Mouse (Mus musculus): ENCODE measurements at regions not wholly inside any gene's neighbourhood (a gene's known extent, or its start where the extent isn't known, plus 50 kb on each side); places are given as distances from the start of the nearest gene placed in this dataset.

DNA sequence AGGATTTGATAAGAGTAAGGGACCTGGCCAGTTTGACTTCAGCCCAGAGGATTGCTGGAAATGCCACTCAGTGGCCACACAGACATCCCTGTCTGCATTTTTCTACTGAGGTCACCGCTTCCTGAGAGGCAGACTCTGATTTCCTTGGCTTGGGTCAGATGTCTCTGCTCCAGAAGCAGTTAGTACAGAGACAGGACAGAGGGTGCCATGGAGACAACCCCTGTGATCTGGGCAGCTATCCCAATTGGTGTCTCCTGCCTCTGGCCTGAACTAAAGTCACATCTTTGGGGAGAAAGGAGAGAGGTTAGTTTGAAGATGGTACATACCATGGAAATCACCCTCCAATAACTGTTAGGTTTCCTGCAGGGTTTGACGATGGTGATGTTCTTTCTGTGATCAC is 165.2 kb upstream of the Adra1b start:
- no peak overlapping the region for H3K9ac ChIP-seq (ENCODE audit: insufficient read depth, low read depth)
- DNase-seq (ENCODE audit: extremely low read depth): no peak
- no peak overlapping the region for H3K27ac ChIP-seq (ENCODE audit: insufficient read depth, low read depth)
- no peak overlapping the region for H3K4me3 ChIP-seq (replicated peaks in 1 of 3; ENCODE audit: low read depth in 2 of 3, low read length in 2 of 3, poor library complexity in 1 of 3)
- TF ChIP-seq GABPA (IDR thresholded peaks at IDR 0.05; ENCODE audit: insufficient replicate concordance, low read depth, low read length) (no peak), CHD2 (IDR thresholded peaks at IDR 0.05; ENCODE audit: low read length) (no peak), PAX5 (IDR thresholded peaks at IDR 0.05; ENCODE audit: low read length) (no peak), MXI1 (IDR thresholded peaks at IDR 0.05; ENCODE audit: low read depth, low read length) (no peak), MYC (IDR thresholded peaks at IDR 0.05; ENCODE audit: low read depth, low read length) (no peak), USF1 (IDR thresholded peaks at IDR 0.05; ENCODE audit: low read depth, low read length) (no peak), ZMIZ1 (IDR thresholded peaks at IDR 0.05; ENCODE audit: low read depth, low read length) (no peak), RCOR1 (conservative IDR thresholded peaks at IDR 0.05; ENCODE audit: low read depth, low read length) (no peak), IRF4 (IDR thresholded peaks at IDR 0.05; ENCODE audit: low read depth, low read length) (no peak), NELFE (IDR thresholded peaks at IDR 0.05; ENCODE audit: low read depth, low read length) (no peak), POLR2A (IDR thresholded peaks at IDR 0.05; ENCODE audit: low read depth, low read length) (no peak), POLR2AphosphoS2 (IDR thresholded peaks at IDR 0.05; ENCODE audit: low read depth, low read length) (no peak), TCF12 (IDR thresholded peaks at IDR 0.05; ENCODE audit: low read depth, low read length) (no peak), TBP (conservative IDR thresholded peaks at IDR 0.05; ENCODE audit: low read depth, low read length) (no peak), JUN (IDR thresholded peaks at IDR 0.05; ENCODE audit: insufficient read depth, low read depth, low read length) (no peak), MAZ (IDR thresholded peaks at IDR 0.05; ENCODE audit: low read depth, low read length) (no peak), SIN3A (IDR thresholded peaks at IDR 0.05; ENCODE audit: low read length) (no peak)
- in situ Hi-C loops (cut with MboI; ENCODE audit: low pct_ligation_motif_present, low pct_unique_long_range_greater_than_20kb, low sequenced_read_pairs): no loop called here
- no peaks in the 10 kb centered on the region for H3K4me1 ChIP-seq (ENCODE audit: control insufficient read depth in 1 of 2, insufficient read depth in 2 of 2)
- dilution Hi-C loops (cut with MboI; ENCODE audit: extremely low pct_ligation_motif_present, extremely low pct_unique_long_range_greater_than_20kb, low sequenced_read_pairs): no loop called here
- H3K9me3 ChIP-seq (replicated peaks; ENCODE audit: low read length): no peaks in the 10 kb centered on the region
- no peaks in the 10 kb centered on the region for H3K79me2 ChIP-seq (replicated peaks; ENCODE audit: control insufficient read depth, extremely low read depth, insufficient read depth, poor library complexity, severe bottlenecking)
- no peaks in the 10 kb centered on the region for H3K36me3 ChIP-seq (replicated peaks in 1 of 2; ENCODE audit: control insufficient read depth in 1 of 2, insufficient read depth in 1 of 2, low read length in 1 of 2)
- no peak overlapping the region for H3K4me2 ChIP-seq (ENCODE audit: insufficient read depth, low read depth, poor library complexity, severe bottlenecking)
- no peaks in the 10 kb centered on the region for H3K27me3 ChIP-seq (replicated peaks)

DNA sequence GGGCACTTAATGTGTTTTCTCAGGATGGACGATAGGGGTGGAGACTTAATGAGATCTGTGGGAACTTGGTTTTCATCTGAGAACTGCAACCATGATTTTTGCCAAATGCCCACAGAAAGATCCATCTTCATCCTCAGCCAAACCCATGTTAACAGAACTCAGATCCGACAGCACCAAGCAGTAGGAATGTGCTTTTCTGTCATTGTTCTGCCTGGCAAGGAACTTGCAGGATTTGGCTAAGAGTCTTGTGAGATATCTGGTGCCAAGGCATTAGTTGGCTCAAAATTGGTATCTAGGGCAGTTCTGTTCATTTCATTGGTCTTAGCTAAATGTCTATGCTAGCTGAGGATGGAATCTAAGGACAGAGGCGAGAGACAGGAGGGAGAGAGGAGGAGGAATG is 182.7 kb upstream of the Adra1b start:
- DNase-seq (ENCODE audit: extremely low read depth): no peak
- no peak overlapping the region for H3K4me2 ChIP-seq (ENCODE audit: insufficient read depth, low read depth, poor library complexity, severe bottlenecking)
- H3K27ac ChIP-seq (ENCODE audit: insufficient read depth, low read depth): no peak overlapping the region
- peaks cover 0 to 6% of the 10 kb centered on the region in 2 experiments; a peak in 1 of 4 replicates for H3K4me1 ChIP-seq (ENCODE audit: control insufficient read depth in 1 of 2, insufficient read depth in 2 of 2)
- H3K27me3 ChIP-seq (replicated peaks): no peaks in the 10 kb centered on the region
- no peak overlapping the region for H3K9ac ChIP-seq (ENCODE audit: insufficient read depth, low read depth)
- TF ChIP-seq KAT2A (IDR thresholded peaks at IDR 0.05; ENCODE audit: insufficient replicate concordance, low read length) (no peak), PAX5 (IDR thresholded peaks at IDR 0.05; ENCODE audit: low read length) (no peak), E2F4 (IDR thresholded peaks at IDR 0.05; ENCODE audit: insufficient replicate concordance, low read depth, low read length) (no peak), MEF2A (IDR thresholded peaks at IDR 0.05; ENCODE audit: borderline replicate concordance, low read depth, low read length) (no peak), NRF1 (IDR thresholded peaks at IDR 0.05; ENCODE audit: low read depth, low read length) (no peak), NELFE (IDR thresholded peaks at IDR 0.05; ENCODE audit: low read depth, low read length) (no peak), CHD2 (IDR thresholded peaks at IDR 0.05; ENCODE audit: low read length) (no peak), ZNF384 (IDR thresholded peaks at IDR 0.05; ENCODE audit: low read depth, low read length) (no peak), BHLHE40 (IDR thresholded peaks at IDR 0.05; ENCODE audit: low read depth, low read length) (no peak), UBTF (IDR thresholded peaks at IDR 0.05; ENCODE audit: low read depth, low read length) (no peak), IRF4 (IDR thresholded peaks at IDR 0.05; ENCODE audit: low read depth, low read length) (no peak), ZMIZ1 (IDR thresholded peaks at IDR 0.05; ENCODE audit: low read depth, low read length) (no peak), ELF1 (IDR thresholded peaks at IDR 0.05; ENCODE audit: low read depth, low read length) (no peak), MYC (IDR thresholded peaks at IDR 0.05; ENCODE audit: low read depth, low read length) (no peak), CTCF (conservative IDR thresholded peaks at IDR 0.05 in 1 of 2, IDR thresholded peaks at IDR 0.05 in 1 of 2; ENCODE audit: low read depth in 2 of 2, low read length in 2 of 2) (no peak), JUN (IDR thresholded peaks at IDR 0.05; ENCODE audit: insufficient read depth, low read depth, low read length) (no peak), TBP (conservative IDR thresholded peaks at IDR 0.05; ENCODE audit: low read depth, low read length) (no peak), MAFK (IDR thresholded peaks at IDR 0.05; ENCODE audit: insufficient replicate concordance, low read length) (no peak), MXI1 (IDR thresholded peaks at IDR 0.05; ENCODE audit: low read depth, low read length) (no peak)
- dilution Hi-C loops (cut with MboI; ENCODE audit: extremely low pct_ligation_motif_present, extremely low pct_unique_long_range_greater_than_20kb, low sequenced_read_pairs): no loop called here
- H3K79me2 ChIP-seq (replicated peaks; ENCODE audit: control insufficient read depth, extremely low read depth, insufficient read depth, poor library complexity, severe bottlenecking): no peaks in the 10 kb centered on the region
- H3K36me3 ChIP-seq (replicated peaks in 1 of 2; ENCODE audit: control insufficient read depth in 1 of 2, insufficient read depth in 1 of 2, low read length in 1 of 2): no peaks in the 10 kb centered on the region
- no peak overlapping the region for H3K4me3 ChIP-seq (replicated peaks in 1 of 3; ENCODE audit: low read depth in 2 of 3, low read length in 2 of 3, poor library complexity in 1 of 3)
- in situ Hi-C loops (cut with MboI; ENCODE audit: low pct_ligation_motif_present, low pct_unique_long_range_greater_than_20kb, low sequenced_read_pairs): loop anchor here (25.0 kb wide), 1 partner anchor 354 kb away; no protein-coding TSS in a partner anchor
- no peaks in the 10 kb centered on the region for H3K9me3 ChIP-seq (replicated peaks; ENCODE audit: low read length)

Data from CH12.LX (cell line).